Mouse (Mus musculus): ENCODE data around the gene Cdc42se1. TPM values are rescaled to one million over a fixed set of nuclear protein-coding genes. Genes with fewer than 3 reads are reported as not detected.

The Cdc42se1 gene
- polyA plus RNA-seq, 1 experiment, result 80.9 TPM

GRCm38 (mm10) chr3:95247660-95248336 lies 19.3 kb downstream of the Cdc42se1 start:
- Histone ChIP-seq H3K27me3 (ENCODE audit: control insufficient read depth, insufficient read depth, insufficient read length) (no peaks in the 10 kb centered on the region), H3K4me3 (ENCODE audit: insufficient read depth, poor library complexity, severe bottlenecking) (no peak overlapping the region), H3K79me2 (ENCODE audit: control insufficient read depth, insufficient read depth) (no peaks in the 10 kb centered on the region), H3K36me3 (ENCODE audit: control insufficient read depth, insufficient read depth) (peaks cover 4% of the 10 kb centered on the region), H3ac (ENCODE audit: control insufficient read depth, insufficient read length, low read depth) (no peak overlapping the region), H3K79me3 (ENCODE audit: low read depth) (no peaks in the 10 kb centered on the region)
- TF ChIP-seq FOSL1 (IDR thresholded peaks at IDR 0.05; ENCODE audit: insufficient read depth, low read length, poor library complexity, severe bottlenecking) (no peak), USF1 (IDR thresholded peaks at IDR 0.05; ENCODE audit: low read depth) (no peak), CTCF (IDR thresholded peaks at IDR 0.05; ENCODE audit: control insufficient read depth, insufficient read depth, insufficient read length) (no peak), CEBPB (IDR thresholded peaks at IDR 0.05; ENCODE audit: low read depth) (no peak), MAX (IDR thresholded peaks at IDR 0.05) (no peak), MYOG (IDR thresholded peaks at IDR 0.05; ENCODE audit: control insufficient read depth, extremely low read depth, insufficient read length) (no peak), MYOD1 (IDR thresholded peaks at IDR 0.05; ENCODE audit: control insufficient read depth, insufficient read length, low read depth) (no peak)

- no peak for TF ChIP-seq FOSL1 (IDR thresholded peaks at IDR 0.05; ENCODE audit: insufficient read depth, low read length, poor library complexity, severe bottlenecking)
- Histone ChIP-seq H3K79me2 (ENCODE audit: control insufficient read depth, insufficient read depth) (no peaks in the 10 kb centered on the region), H3K36me3 (ENCODE audit: control insufficient read depth, insufficient read depth) (peaks cover 15% of the 10 kb centered on the region), H3ac (ENCODE audit: control insufficient read depth, insufficient read length, low read depth) (no peak overlapping the region), H3K79me3 (ENCODE audit: low read depth) (no peaks in the 10 kb centered on the region), H3K4me3 (ENCODE audit: insufficient read depth, poor library complexity, severe bottlenecking) (no peak overlapping the region), H3K27me3 (ENCODE audit: control insufficient read depth, insufficient read depth, insufficient read length) (no peaks in the 10 kb centered on the region)
Measured at GRCm38 (mm10) chr3:95250361-95250760, 21.8 kb downstream of the Cdc42se1 start.

GRCm38 (mm10) chr3:95250783-95251424 lies 22.4 kb downstream of the Cdc42se1 start, which contains the start of gene Bnipl:
TSS of gene Bnipl (minus strand) at chr3:95251193.
- no peaks in the 10 kb centered on the region for H3K79me2 ChIP-seq (ENCODE audit: control insufficient read depth, insufficient read depth)
- H3ac ChIP-seq (ENCODE audit: control insufficient read depth, insufficient read length, low read depth), result no peak within 1 kb of the TSS
- H3K27me3 ChIP-seq (ENCODE audit: control insufficient read depth, insufficient read depth, insufficient read length), result no peaks in the 10 kb centered on the region
- no peak within 1 kb of the TSS for H3K4me3 ChIP-seq (ENCODE audit: insufficient read depth, poor library complexity, severe bottlenecking)
- TF ChIP-seq CTCF (IDR thresholded peaks at IDR 0.05; ENCODE audit: control insufficient read depth, insufficient read depth, insufficient read length) (no peak), FOSL1 (IDR thresholded peaks at IDR 0.05; ENCODE audit: insufficient read depth, low read length, poor library complexity, severe bottlenecking) (no peak), CEBPB (IDR thresholded peaks at IDR 0.05; ENCODE audit: low read depth) (no peak), USF1 (IDR thresholded peaks at IDR 0.05; ENCODE audit: low read depth) (no peak), MAX (IDR thresholded peaks at IDR 0.05) (no peak), MYOG (IDR thresholded peaks at IDR 0.05; ENCODE audit: control insufficient read depth, extremely low read depth, insufficient read length) (no peak), MYOD1 (IDR thresholded peaks at IDR 0.05; ENCODE audit: control insufficient read depth, insufficient read length, low read depth) (no peak)
- H3K79me3 ChIP-seq (ENCODE audit: low read depth), result no peaks in the 10 kb centered on the region
- peaks cover 19% of the 10 kb centered on the region for H3K36me3 ChIP-seq (ENCODE audit: control insufficient read depth, insufficient read depth)

GRCm38 (mm10) chr3:95256931-95257330 lies 28.4 kb downstream of the Cdc42se1 start:
- H3K27me3 ChIP-seq (ENCODE audit: control insufficient read depth, insufficient read depth, insufficient read length), result no peaks in the 10 kb centered on the region
- peaks cover 41% of the 10 kb centered on the region for H3K36me3 ChIP-seq (ENCODE audit: control insufficient read depth, insufficient read depth)
- no peaks in the 10 kb centered on the region for H3K79me2 ChIP-seq (ENCODE audit: control insufficient read depth, insufficient read depth)
- no peaks in the 10 kb centered on the region for H3K79me3 ChIP-seq (ENCODE audit: low read depth)
- no peak for TF ChIP-seq MYOD1 (IDR thresholded peaks at IDR 0.05; ENCODE audit: control insufficient read depth, insufficient read length, low read depth)
- no peak for TF ChIP-seq CEBPB (IDR thresholded peaks at IDR 0.05; ENCODE audit: low read depth)
- no peak for TF ChIP-seq CTCF (IDR thresholded peaks at IDR 0.05; ENCODE audit: control insufficient read depth, insufficient read depth, insufficient read length)
- TF ChIP-seq USF1 (IDR thresholded peaks at IDR 0.05; ENCODE audit: low read depth), result no peak
- TF ChIP-seq MAX (IDR thresholded peaks at IDR 0.05), result no peak
- no peak for TF ChIP-seq FOSL1 (IDR thresholded peaks at IDR 0.05; ENCODE audit: insufficient read depth, low read length, poor library complexity, severe bottlenecking)
- no peak for TF ChIP-seq MYOG (IDR thresholded peaks at IDR 0.05; ENCODE audit: control insufficient read depth, extremely low read depth, insufficient read length)
- H3K4me3 ChIP-seq (ENCODE audit: insufficient read depth, poor library complexity, severe bottlenecking), result no peak overlapping the region
- no peak overlapping the region for H3ac ChIP-seq (ENCODE audit: control insufficient read depth, insufficient read length, low read depth)

- H3K27me3 ChIP-seq (ENCODE audit: control insufficient read depth, insufficient read depth, insufficient read length), result no peaks in the 10 kb centered on the region
- TF ChIP-seq MYOG (IDR thresholded peaks at IDR 0.05; ENCODE audit: control insufficient read depth, extremely low read depth, insufficient read length) (no peak), USF1 (IDR thresholded peaks at IDR 0.05; ENCODE audit: low read depth) (no peak), FOSL1 (IDR thresholded peaks at IDR 0.05; ENCODE audit: insufficient read depth, low read length, poor library complexity, severe bottlenecking) (no peak), CTCF (IDR thresholded peaks at IDR 0.05; ENCODE audit: control insufficient read depth, insufficient read depth, insufficient read length) (no peak), MAX (IDR thresholded peaks at IDR 0.05) (no peak), CEBPB (IDR thresholded peaks at IDR 0.05; ENCODE audit: low read depth) (no peak), MYOD1 (IDR thresholded peaks at IDR 0.05; ENCODE audit: control insufficient read depth, insufficient read length, low read depth) (no peak)
- no peaks in the 10 kb centered on the region for H3K79me3 ChIP-seq (ENCODE audit: low read depth)
- H3K79me2 ChIP-seq (ENCODE audit: control insufficient read depth, insufficient read depth), result no peaks in the 10 kb centered on the region
- no peak overlapping the region for H3ac ChIP-seq (ENCODE audit: control insufficient read depth, insufficient read length, low read depth)
- H3K4me3 ChIP-seq (ENCODE audit: insufficient read depth, poor library complexity, severe bottlenecking), result no peak overlapping the region
- H3K36me3 ChIP-seq (ENCODE audit: control insufficient read depth, insufficient read depth), result peaks cover 39% of the 10 kb centered on the region
Measured at GRCm38 (mm10) chr3:95261975-95262374, 33.4 kb downstream of the Cdc42se1 start.

All from C2C12 (cell line).